Mouse (Mus musculus): ENCODE results near the gene Mthfsd. TPM values are rescaled to one million over a fixed set of nuclear protein-coding genes. Genes with fewer than 3 reads are reported as not detected.

Mthfsd gene
- 59.7 TPM for polyA plus RNA-seq (2015; fragmentation: Illumina TruSeq; extraction: RNeasy Lipid Tissue Mini Kit (QIAGEN cat#74804); ENCODE audit: low read depth, low replicate concordance)

DNA sequence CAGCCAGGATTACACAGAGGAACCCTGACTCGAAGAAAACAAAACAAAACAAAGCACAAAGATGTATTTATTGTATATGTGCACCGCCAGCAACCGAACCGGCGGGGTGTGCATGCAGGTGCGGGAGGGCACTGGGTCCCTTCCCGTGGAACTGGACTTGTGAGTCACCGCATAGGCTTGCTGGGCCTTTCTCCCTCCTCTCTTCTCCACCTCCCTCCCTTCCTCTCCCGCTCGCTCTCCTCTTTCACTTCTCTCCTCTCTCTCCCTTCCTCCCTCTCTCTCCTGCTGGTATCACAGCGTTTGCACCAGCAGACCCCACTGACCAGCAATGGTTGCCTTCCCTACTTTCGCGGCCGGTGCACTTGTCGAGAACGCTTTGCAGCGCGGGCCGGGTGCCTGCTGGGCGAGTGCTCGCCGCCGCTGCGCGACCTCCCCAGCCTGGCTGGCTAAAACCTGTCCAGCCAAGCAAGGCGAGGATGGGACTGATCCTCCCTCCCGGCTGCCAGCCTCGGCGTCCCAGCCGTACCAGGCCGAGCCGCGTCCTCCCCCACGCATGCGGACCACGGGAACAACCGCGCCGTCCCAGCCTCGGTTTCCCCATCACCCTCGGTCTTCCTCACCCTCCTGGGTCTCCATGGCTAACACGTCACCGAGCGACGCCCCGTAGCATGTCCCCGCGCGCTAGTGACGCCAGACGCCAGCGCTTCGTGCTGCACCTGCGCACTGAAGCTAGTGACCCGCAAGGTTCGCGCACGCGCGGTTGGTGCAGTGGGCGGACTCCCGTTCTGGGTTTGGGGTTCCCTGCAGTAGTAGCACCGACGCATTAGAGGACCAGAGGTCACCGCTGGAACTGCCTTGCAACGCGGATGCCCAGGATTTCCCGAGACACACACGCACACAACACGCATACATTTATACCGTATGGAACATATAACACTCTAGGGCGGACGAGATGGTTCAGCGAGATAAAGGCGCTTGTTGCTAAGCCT is at the start of gene Mthfsd:
TSS of gene Mthfsd (minus strand) at position 725 of the 989 bp plus-strand sequence.

DNA sequence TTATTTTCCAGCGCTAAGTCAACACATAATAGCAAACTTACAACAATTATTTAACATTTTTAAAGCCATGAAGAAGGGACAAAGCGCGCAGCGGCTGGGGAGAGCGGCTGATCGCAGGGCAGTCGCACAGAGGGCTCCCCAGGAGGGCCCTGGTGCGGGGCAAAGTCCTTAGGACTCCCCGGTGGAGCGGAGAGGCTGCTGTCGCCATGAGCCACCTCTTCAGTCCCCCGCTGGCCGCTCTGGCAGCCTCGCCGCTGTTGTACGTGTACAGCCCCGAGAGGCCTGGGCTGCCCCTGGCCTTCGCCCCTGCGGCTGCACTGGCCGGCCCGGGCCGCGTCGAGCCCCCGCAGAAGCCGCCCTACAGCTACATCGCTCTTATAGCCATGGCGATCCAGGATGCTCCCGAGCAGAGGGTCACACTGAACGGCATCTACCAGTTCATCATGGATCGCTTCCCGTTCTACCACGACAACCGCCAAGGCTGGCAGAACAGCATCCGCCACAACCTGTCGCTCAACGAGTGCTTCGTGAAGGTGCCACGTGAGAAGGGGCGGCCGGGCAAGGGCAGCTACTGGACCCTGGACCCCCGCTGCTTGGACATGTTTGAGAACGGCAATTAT is 19.7 kb upstream of the Mthfsd start, which contains the start of gene Foxl1:
TSS of gene Foxl1 (plus strand) at position 185 of the 620 bp plus-strand sequence.

DNA sequence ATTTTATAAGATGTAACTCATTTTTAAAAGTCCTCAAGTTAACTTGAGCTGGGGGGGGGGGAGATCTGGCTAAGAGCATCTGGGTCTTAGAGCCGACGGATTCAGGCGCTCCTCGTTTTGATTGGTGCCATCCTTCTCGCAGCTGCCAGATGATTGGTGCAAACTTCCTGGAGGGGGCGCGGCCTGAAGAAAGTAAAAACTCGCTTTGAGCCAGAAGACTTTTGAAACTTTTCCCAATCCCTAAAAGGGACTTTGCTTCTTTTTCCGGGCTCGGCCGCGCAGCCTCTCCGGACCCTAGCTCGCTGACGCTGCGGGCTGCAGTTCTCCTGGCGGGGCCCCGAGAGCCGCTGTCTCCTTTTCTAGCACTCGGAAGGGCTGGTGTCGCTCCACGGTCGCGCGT is 7.8 kb upstream of the Mthfsd start, which contains the start of gene Foxc2:
TSS of gene Foxc2 (plus strand) at position 224 of the 400 bp plus-strand sequence.

DNA sequence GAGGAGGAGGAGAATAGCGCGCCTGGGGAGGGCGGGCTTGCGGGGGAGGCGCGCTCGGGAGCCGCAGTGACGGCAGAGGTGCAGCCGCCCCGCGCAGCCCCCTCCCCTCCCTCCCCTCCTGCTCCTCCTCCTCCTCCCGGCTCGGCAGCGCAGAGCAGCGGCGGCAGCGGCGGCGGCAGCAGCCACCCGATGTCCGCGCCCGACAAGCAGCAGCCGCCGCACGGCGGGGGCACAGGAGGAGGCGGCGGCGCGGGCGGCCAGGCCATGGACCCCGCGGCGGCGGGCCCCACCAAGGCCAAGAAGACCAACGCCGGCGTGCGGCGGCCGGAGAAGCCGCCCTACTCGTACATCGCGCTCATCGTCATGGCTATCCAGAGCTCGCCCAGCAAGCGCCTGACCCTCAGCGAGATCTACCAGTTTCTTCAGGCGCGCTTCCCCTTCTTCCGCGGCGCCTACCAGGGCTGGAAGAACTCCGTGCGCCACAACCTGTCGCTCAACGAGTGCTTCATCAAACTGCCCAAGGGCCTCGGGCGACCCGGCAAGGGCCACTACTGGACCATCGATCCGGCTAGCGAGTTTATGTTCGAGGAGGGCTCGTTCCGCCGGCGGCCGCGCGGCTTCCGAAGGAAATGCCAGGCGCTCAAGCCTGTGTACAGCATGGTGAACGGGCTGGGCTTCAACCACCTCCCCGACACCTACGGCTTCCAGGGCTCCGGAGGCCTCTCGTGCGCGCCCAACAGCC is 23.8 kb downstream of the Mthfsd start, which contains the start of gene Foxf1:
TSS of gene Foxf1 (plus strand) at position 177 of the 742 bp plus-strand sequence.

Other genes starting within 250 kb of the Mthfsd start
- gene Foxf1, start 24.0 kb downstream of the Mthfsd start, polyA plus RNA-seq (2015; fragmentation: Illumina TruSeq; extraction: RNeasy Lipid Tissue Mini Kit (QIAGEN cat#74804); ENCODE audit: low read depth, low replicate concordance): 0.71 TPM
- 0.52 TPM for gene Foxc2, start 7.8 kb upstream of the Mthfsd start, polyA plus RNA-seq (2015; fragmentation: Illumina TruSeq; extraction: RNeasy Lipid Tissue Mini Kit (QIAGEN cat#74804); ENCODE audit: low read depth, low replicate concordance)
- not detected for gene Foxl1, start 19.5 kb upstream of the Mthfsd start, polyA plus RNA-seq (2015; fragmentation: Illumina TruSeq; extraction: RNeasy Lipid Tissue Mini Kit (QIAGEN cat#74804); ENCODE audit: low read depth, low replicate concordance)